Mouse (Mus musculus): ENCODE results near the gene Slc13a2.

GRCm38 (mm10) chr11:78434052-78434451 lies 12.0 kb upstream of the Slc13a2 start:
- TF ChIP-seq CTCF (IDR thresholded peaks at IDR 0.05; ENCODE audit: control insufficient read depth, insufficient read depth, low read length) (no peak), POLR2A (IDR thresholded peaks at IDR 0.05; ENCODE audit: borderline replicate concordance, control insufficient read depth, low read depth, low read length) (no peak)

Measured in bone marrow, adult 2 months (tissue).